16 mouse cellular contexts compared by ENCODE assay signal in genomic region chr2:181380251-181380650, GRCm38 (mm10).
"Had no signal": no experiment of that assay in that cellular context is flagged by ENCODE, and none has a peak within 500 bp of the region (broad histone marks: within the 10 kb centered on the region; RNA-seq: fewer than 3 reads in every experiment).

No protein-coding gene starts in this region.

- H3K4me1 ChIP-seq: neural tube, embryonic 12.5 days; neural tube, embryonic 13.5 days had no signal

- H3K9ac ChIP-seq: neural tube, embryonic 12.5 days; neural tube, embryonic 13.5 days; neural tube, embryonic 15.5 days; stomach, embryonic 15.5 days had no signal

- H3K9me3 ChIP-seq: neural tube, embryonic 12.5 days; neural tube, embryonic 13.5 days; neural tube, embryonic 15.5 days; stomach, embryonic 15.5 days had no signal

- H3K27me3 ChIP-seq: neural tube, embryonic 12.5 days; neural tube, embryonic 13.5 days; neural tube, embryonic 15.5 days; stomach, embryonic 15.5 days had no signal

- H3K4me2 ChIP-seq: neural tube, embryonic 12.5 days; neural tube, embryonic 13.5 days; neural tube, embryonic 15.5 days; stomach, embryonic 15.5 days had no signal

- DNase-seq: retina, postnatal 1 day; right cerebral cortex, adult 18-20 months; right cerebral cortex, postnatal 14 days; right cerebral cortex, postnatal 25 days; right cerebral cortex, postnatal 4 days; spleen, adult 18-20 months; thymus, adult 18-20 months; thymus, postnatal 14 days; thymus, postnatal 25 days; thymus, postnatal 36 days; thymus, postnatal 4 days had no signal

- H3K4me3 ChIP-seq: neural tube, embryonic 12.5 days; neural tube, embryonic 13.5 days; neural tube, embryonic 15.5 days; stomach, embryonic 15.5 days had no signal

- H3K27ac ChIP-seq: neural tube, embryonic 12.5 days; neural tube, embryonic 13.5 days; neural tube, embryonic 15.5 days; stomach, embryonic 15.5 days; stomach, postnatal 0 days had no signal
